Mouse (Mus musculus) adrenal gland, adult 8-10 months (tissue): ENCODE data around the gene Nup133. TPM values are rescaled to one million over a fixed set of nuclear protein-coding genes. Genes with fewer than 3 reads are reported as not detected.

Experiments
- total RNA-seq, 4 experiments: library from RNA; stranded (reverse); gene quantifications; 2 replicates each; pipeline ENCODE4 v1.2.4; 2022

Gene Nup133
- total RNA-seq, 4 experiments from 2014 or later: 22.9 to 27.7 (median 23.7) TPM

Other genes starting within 250 kb of the Nup133 start
- 10 to 100 TPM; 24.3 to 40.6 (median 34.0) TPM for gene Rab4a, start 143.3 kb downstream of the Nup133 start, total RNA-seq
- 1 to 10 TPM; 2.2 to 3.3 (median 2.3) TPM for gene Ccsap, start 89.1 kb downstream of the Nup133 start, total RNA-seq
- gene Acta1, start 54.5 kb downstream of the Nup133 start, total RNA-seq: 1 to 10 TPM in 2 of 4 experiments, under 1 TPM in 2; 0.17 to 4.4 (median 0.80) TPM
- 10 to 100 TPM; 12.0 to 23.2 (median 16.6) TPM for gene Abcb10, start 33.9 kb upstream of the Nup133 start, total RNA-seq
- gene Taf5l, start 72.1 kb upstream of the Nup133 start, total RNA-seq: 10 to 100 TPM; 20.0 to 27.7 (median 24.9) TPM
- 10 to 100 TPM; 11.8 to 14.7 (median 14.2) TPM for gene Urb2, start 72.2 kb upstream of the Nup133 start, total RNA-seq